Mouse (Mus musculus) heart, embryonic 16.5 days (tissue): ENCODE measurements around the gene Chst1. TPM values are rescaled to one million over a fixed set of nuclear protein-coding genes. Genes with fewer than 3 reads are reported as not detected.

Source experiments
- ATAC-seq: fragments of 200-750 bp; cut with Nextera tagmentation; replicated peaks from 2 replicates; pipeline ENCODE4 v1.8.0; 2017; ENCODE audit warnings: moderate number of reproducible peaks; ENCODE audit not compliant: insufficient read depth, low FRiP score; ENCODE audit errors: extremely low read depth
- H3K27ac ChIP-seq: fragments of 300-500 bp; sonication (generic); 2 replicates; pipeline ENCODE4 v1.5.1; 2014; ENCODE audit warnings: mild to moderate bottlenecking, low read length, control low read depth, moderate library complexity
- H3K27me3 ChIP-seq: fragments of 300-500 bp; sonication (generic); 2 replicates; pipeline ENCODE4 v1.6.1; 2014; ENCODE audit warnings: low read length, mixed read lengths; ENCODE audit not compliant: control insufficient read depth, insufficient read depth
- H3K36me3 ChIP-seq: fragments of 300-500 bp; sonication (generic); 2 replicates; pipeline ENCODE4 v1.6.1; 2014; ENCODE audit not compliant: control insufficient read depth, insufficient read depth
- H3K4me1 ChIP-seq: fragments of 300-500 bp; sonication (generic); 2 replicates; pipeline ENCODE4 v1.6.1; 2014; ENCODE audit warnings: low read length, mixed read lengths; ENCODE audit not compliant: control insufficient read depth, insufficient read depth
- H3K4me2 ChIP-seq: fragments of 300-500 bp; sonication (generic); 2 replicates; pipeline ENCODE4 v1.6.1; 2014; ENCODE audit warnings: low read depth, mild to moderate bottlenecking, control low read depth, low read length
- H3K4me3 ChIP-seq: fragments of 300-500 bp; sonication (generic); 2 replicates; pipeline ENCODE4 v1.5.1; 2014; ENCODE audit warnings: mild to moderate bottlenecking, control low read depth, low read length
- H3K9ac ChIP-seq: fragments of 300-500 bp; sonication (generic); 2 replicates; pipeline ENCODE4 v1.6.1; 2014; ENCODE audit warnings: low read length, control low read depth
- H3K9me3 ChIP-seq: fragments of 300-500 bp; sonication (generic); replicated peaks from 2 replicates; pipeline ENCODE4 v1.6.1; 2016; ENCODE audit warnings: low read length; ENCODE audit not compliant: control insufficient read depth
- WGBS: fragments of 180-500 bp; shearing (Covaris S2); extraction: QIAGEN DNeasy Blood & Tissue Kit; methylation state at CpG from one replicate; pipeline ENCODE4 v1.1.7; 2014; 5-methylcytosine and 5-hydroxymethylcytosine counted together
- polyA plus RNA-seq: library from polyadenylated mRNA; unstranded; fragments of >200 nt; fragmentation: Nextera tagmentation; extraction: Ambion mirVana; gene quantifications from 2 replicates; pipeline ENCODE4 v1.2.1, GENCODE M21; 2015

The Chst1 gene
- polyA plus RNA-seq, result 2.5 and 2.6 TPM in 2 replicates

- Histone ChIP-seq H3K27me3 (peaks cover 48% of the 10 kb centered on the region), H3K27ac (no peak within 1 kb of the TSS)
Observed at GRCm38 (mm10) chr2:92599487-92600347, at the start of gene Chst1. Gene Chst1 (plus strand): TSS chr2:92599707.

GRCm38 (mm10) chr2:92550051-92550450 lies 49.5 kb upstream of the Chst1 start:
- H3K4me2 ChIP-seq, result no peak overlapping the region
- ATAC-seq, result no peak
- H3K27ac ChIP-seq, result no peak overlapping the region
- WGBS, result 24% methylated on average over 2 of the region's 2 CpGs
- H3K4me3 ChIP-seq, result no peak overlapping the region
- H3K9me3 ChIP-seq, result no peaks in the 10 kb centered on the region
- no peaks in the 10 kb centered on the region for H3K36me3 ChIP-seq
- H3K4me1 ChIP-seq, result 0 out of 2 replicates have a peak, but pooled peaks cover 3% of the 10 kb centered on the region
- H3K9ac ChIP-seq, result no peak overlapping the region
- no peaks in the 10 kb centered on the region for H3K27me3 ChIP-seq

More at GRCm38 (mm10) chr2:92599487-92600347, at the start of gene Chst1:
- WGBS, result 1% methylated on average over 61 of the region's 82 CpGs
- Histone ChIP-seq H3K9me3 (no peaks in the 10 kb centered on the region), H3K36me3 (no peaks in the 10 kb centered on the region), H3K4me2 (peak within 1 kb of the TSS; percentile 71), H3K4me3 (peak within 1 kb of the TSS; percentile 52), H3K9ac (peak within 1 kb of the TSS; percentile 61), H3K4me1 (peaks cover 2% of the 10 kb centered on the region; the same call in 1 of the 2 replicates)
- ATAC-seq, result peak; percentile 49

GRCm38 (mm10) chr2:92554536-92554935 lies 45.0 kb upstream of the Chst1 start:
- no peak for ATAC-seq
- H3K27me3 ChIP-seq, result no peaks in the 10 kb centered on the region
- H3K36me3 ChIP-seq, result no peaks in the 10 kb centered on the region
- H3K4me2 ChIP-seq, result no peak overlapping the region
- H3K4me1 ChIP-seq, result peaks cover 6% of the 10 kb centered on the region; the same call in 1 of the 2 replicates
- H3K9ac ChIP-seq, result no peak overlapping the region
- no peak overlapping the region for H3K4me3 ChIP-seq
- no peak overlapping the region for H3K27ac ChIP-seq
- no peaks in the 10 kb centered on the region for H3K9me3 ChIP-seq

- 62% methylated on average over 4 of the region's 4 CpGs for WGBS
Observed at GRCm38 (mm10) chr2:92562930-92563329, 36.6 kb upstream of the Chst1 start.

GRCm38 (mm10) chr2:92570623-92571022 lies 28.9 kb upstream of the Chst1 start:
- no peaks in the 10 kb centered on the region for H3K4me1 ChIP-seq
- H3K4me2 ChIP-seq, result no peak overlapping the region
- 51% methylated on average over 6 of the region's 6 CpGs for WGBS

More at GRCm38 (mm10) chr2:92562930-92563329, 36.6 kb upstream of the Chst1 start:
- Histone ChIP-seq H3K9ac (no peak overlapping the region), H3K4me1 (no peaks in the 10 kb centered on the region), H3K9me3 (peaks cover 9% of the 10 kb centered on the region), H3K27ac (no peak overlapping the region), H3K36me3 (no peaks in the 10 kb centered on the region), H3K4me3 (no peak overlapping the region), H3K27me3 (no peaks in the 10 kb centered on the region), H3K4me2 (no peak overlapping the region)
- no peak for ATAC-seq

GRCm38 (mm10) chr2:92577824-92578223 lies 21.7 kb upstream of the Chst1 start:
- no peak for ATAC-seq
- H3K9me3 ChIP-seq, result no peaks in the 10 kb centered on the region
- H3K4me1 ChIP-seq, result no peaks in the 10 kb centered on the region
- H3K9ac ChIP-seq, result no peak overlapping the region
- WGBS, result 65% methylated on average over 9 of the region's 9 CpGs
- H3K36me3 ChIP-seq, result no peaks in the 10 kb centered on the region
- no peak overlapping the region for H3K4me3 ChIP-seq
- H3K27me3 ChIP-seq, result no peaks in the 10 kb centered on the region
- no peak overlapping the region for H3K27ac ChIP-seq
- no peak overlapping the region for H3K4me2 ChIP-seq

More at GRCm38 (mm10) chr2:92570623-92571022, 28.9 kb upstream of the Chst1 start:
- ATAC-seq, result no peak
- Histone ChIP-seq H3K4me3 (no peak overlapping the region), H3K9me3 (peaks cover 1% of the 10 kb centered on the region; the same call in 1 of the 2 replicates), H3K36me3 (no peaks in the 10 kb centered on the region), H3K27me3 (no peaks in the 10 kb centered on the region; the same call in 1 of the 2 replicates), H3K9ac (no peak overlapping the region), H3K27ac (no peak overlapping the region)

- Histone ChIP-seq H3K4me1 (no peaks in the 10 kb centered on the region), H3K27ac (no peak overlapping the region), H3K9ac (no peak overlapping the region), H3K36me3 (no peaks in the 10 kb centered on the region), H3K4me2 (no peak overlapping the region), H3K27me3 (no peaks in the 10 kb centered on the region), H3K4me3 (no peak overlapping the region), H3K9me3 (no peaks in the 10 kb centered on the region)
- no peak for ATAC-seq
- 76% methylated on average over 7 of the region's 7 CpGs for WGBS
Observed at GRCm38 (mm10) chr2:92581302-92581701, 18.2 kb upstream of the Chst1 start.

GRCm38 (mm10) chr2:92582596-92582995 lies 16.9 kb upstream of the Chst1 start:
- H3K9me3 ChIP-seq, result no peaks in the 10 kb centered on the region
- no peak for ATAC-seq

GRCm38 (mm10) chr2:92587806-92588205 lies 11.7 kb upstream of the Chst1 start:
- H3K4me3 ChIP-seq, result no peak overlapping the region
- no peaks in the 10 kb centered on the region; the same call in 1 of the 2 replicates for H3K27me3 ChIP-seq
- 88% methylated on average over 2 of the region's 2 CpGs for WGBS

More at GRCm38 (mm10) chr2:92582596-92582995, 16.9 kb upstream of the Chst1 start:
- Histone ChIP-seq H3K36me3 (no peaks in the 10 kb centered on the region), H3K9ac (no peak overlapping the region), H3K27me3 (no peaks in the 10 kb centered on the region), H3K4me3 (no peak overlapping the region), H3K4me1 (no peaks in the 10 kb centered on the region), H3K4me2 (no peak overlapping the region), H3K27ac (no peak overlapping the region)
- WGBS, result 73% methylated on average over 5 of the region's 5 CpGs

More at GRCm38 (mm10) chr2:92587806-92588205, 11.7 kb upstream of the Chst1 start:
- ATAC-seq, result no peak
- Histone ChIP-seq H3K4me1 (no peaks in the 10 kb centered on the region), H3K36me3 (no peaks in the 10 kb centered on the region), H3K9ac (no peak overlapping the region), H3K9me3 (no peaks in the 10 kb centered on the region), H3K4me2 (no peak overlapping the region), H3K27ac (no peak overlapping the region)
